Mouse (Mus musculus): ENCODE results near the gene L3mbtl2. TPM values are rescaled to one million over a fixed set of nuclear protein-coding genes. Genes with fewer than 3 reads are reported as not detected.

Gene L3mbtl2
- polyA plus RNA-seq, 1 experiment, result 29.6 TPM

GRCm38 (mm10) chr15:81702306-81703093 lies 38.8 kb downstream of the L3mbtl2 start:
- Histone ChIP-seq H3K4me1 (ENCODE audit: control insufficient read depth, insufficient read depth, low read length) (no peaks in the 10 kb centered on the region), H3K27ac (ENCODE audit: insufficient read depth, low read length) (no peak overlapping the region), H3K4me3 (ENCODE audit: insufficient read depth, low read length) (no peak overlapping the region)
- TF ChIP-seq POLR2A (IDR thresholded peaks at IDR 0.05; ENCODE audit: extremely low read depth, insufficient read depth, low read length), result no peak
- TF ChIP-seq CTCF (IDR thresholded peaks at IDR 0.05; ENCODE audit: extremely low read depth, insufficient read depth, low read length), result no peak

DNA sequence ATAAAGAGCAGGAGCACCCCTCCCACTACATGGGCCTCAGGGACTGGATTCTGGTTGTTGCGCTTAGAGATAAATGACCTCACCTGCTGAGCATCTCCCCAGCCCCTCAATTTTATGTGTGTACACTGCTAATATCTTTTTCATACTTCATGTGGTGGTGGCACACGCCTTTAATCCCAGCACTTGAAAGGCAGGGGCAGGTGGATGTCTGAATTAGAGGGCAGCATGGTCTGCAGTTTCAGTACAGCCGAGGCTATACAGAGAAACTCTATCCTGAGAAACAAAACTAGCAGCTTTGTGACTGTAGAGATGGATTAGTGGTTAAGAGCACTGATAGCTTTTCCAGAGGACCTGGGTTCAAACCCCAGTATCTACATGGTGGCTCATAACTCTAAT lies 39.4 kb downstream of the L3mbtl2 start:
- TF ChIP-seq CTCF (IDR thresholded peaks at IDR 0.05; ENCODE audit: extremely low read depth, insufficient read depth, low read length) (no peak), POLR2A (IDR thresholded peaks at IDR 0.05; ENCODE audit: extremely low read depth, insufficient read depth, low read length) (no peak)
- Histone ChIP-seq H3K4me3 (ENCODE audit: insufficient read depth, low read length) (no peak overlapping the region), H3K4me1 (ENCODE audit: control insufficient read depth, insufficient read depth, low read length) (no peaks in the 10 kb centered on the region), H3K27ac (ENCODE audit: insufficient read depth, low read length) (no peak overlapping the region)

GRCm38 (mm10) chr15:81708991-81709390 lies 45.3 kb downstream of the L3mbtl2 start:
- no peak overlapping the region for H3K27ac ChIP-seq (ENCODE audit: insufficient read depth, low read length)
- no peak overlapping the region for H3K4me3 ChIP-seq (ENCODE audit: insufficient read depth, low read length)
- H3K4me1 ChIP-seq (ENCODE audit: control insufficient read depth, insufficient read depth, low read length), result no peaks in the 10 kb centered on the region; the same call in 1 of the 2 replicates
- no peak for TF ChIP-seq POLR2A (IDR thresholded peaks at IDR 0.05; ENCODE audit: extremely low read depth, insufficient read depth, low read length)
- no peak for TF ChIP-seq CTCF (IDR thresholded peaks at IDR 0.05; ENCODE audit: extremely low read depth, insufficient read depth, low read length)

DNA sequence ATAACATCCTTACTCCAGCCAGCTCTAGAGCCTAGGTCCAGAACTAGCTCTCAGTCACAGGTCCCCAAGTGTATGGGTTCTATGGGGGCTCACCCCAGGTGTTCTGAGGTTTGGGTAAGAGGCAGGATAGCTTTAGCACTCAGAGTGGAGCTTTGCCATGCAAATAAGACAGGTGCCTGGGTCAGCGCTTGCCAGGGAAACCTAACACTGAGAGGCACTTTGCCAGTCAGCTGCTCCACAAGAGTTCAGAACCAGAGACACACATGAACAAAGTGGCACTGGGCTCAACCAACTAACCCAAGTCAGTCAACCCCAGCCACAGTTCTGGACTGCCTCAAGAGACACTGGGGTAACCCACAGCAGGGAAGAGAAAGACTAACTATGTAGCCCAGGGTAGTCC lies 46.0 kb downstream of the L3mbtl2 start:
- H3K4me1 ChIP-seq (ENCODE audit: control insufficient read depth, insufficient read depth, low read length), result peaks cover 1% of the 10 kb centered on the region; the same call in 1 of the 2 replicates
- TF ChIP-seq CTCF (IDR thresholded peaks at IDR 0.05; ENCODE audit: extremely low read depth, insufficient read depth, low read length) (no peak), POLR2A (IDR thresholded peaks at IDR 0.05; ENCODE audit: extremely low read depth, insufficient read depth, low read length) (no peak)
- no peak overlapping the region for H3K4me3 ChIP-seq (ENCODE audit: insufficient read depth, low read length)
- H3K27ac ChIP-seq (ENCODE audit: insufficient read depth, low read length), result no peak overlapping the region

GRCm38 (mm10) chr15:81710801-81711200 lies 47.1 kb downstream of the L3mbtl2 start:
- Histone ChIP-seq H3K4me3 (ENCODE audit: insufficient read depth, low read length) (no peak overlapping the region), H3K27ac (ENCODE audit: insufficient read depth, low read length) (no peak overlapping the region), H3K4me1 (ENCODE audit: control insufficient read depth, insufficient read depth, low read length) (peaks cover 4% of the 10 kb centered on the region)
- TF ChIP-seq POLR2A (IDR thresholded peaks at IDR 0.05; ENCODE audit: extremely low read depth, insufficient read depth, low read length) (no peak), CTCF (IDR thresholded peaks at IDR 0.05; ENCODE audit: extremely low read depth, insufficient read depth, low read length) (no peak)

GRCm38 (mm10) chr15:81713742-81714141 lies 50.1 kb downstream of the L3mbtl2 start:
- TF ChIP-seq POLR2A (IDR thresholded peaks at IDR 0.05; ENCODE audit: extremely low read depth, insufficient read depth, low read length), result 0 out of 2 replicates have a peak, but pooled peaks have one; percentile 22
- no peak for TF ChIP-seq CTCF (IDR thresholded peaks at IDR 0.05; ENCODE audit: extremely low read depth, insufficient read depth, low read length)
- H3K4me3 ChIP-seq (ENCODE audit: insufficient read depth, low read length), result no peak overlapping the region
- H3K4me1 ChIP-seq (ENCODE audit: control insufficient read depth, insufficient read depth, low read length), result peaks cover 5% of the 10 kb centered on the region
- H3K27ac ChIP-seq (ENCODE audit: insufficient read depth, low read length), result 0 out of 2 replicates have a peak overlapping the region, but pooled peaks have one; percentile 28

DNA sequence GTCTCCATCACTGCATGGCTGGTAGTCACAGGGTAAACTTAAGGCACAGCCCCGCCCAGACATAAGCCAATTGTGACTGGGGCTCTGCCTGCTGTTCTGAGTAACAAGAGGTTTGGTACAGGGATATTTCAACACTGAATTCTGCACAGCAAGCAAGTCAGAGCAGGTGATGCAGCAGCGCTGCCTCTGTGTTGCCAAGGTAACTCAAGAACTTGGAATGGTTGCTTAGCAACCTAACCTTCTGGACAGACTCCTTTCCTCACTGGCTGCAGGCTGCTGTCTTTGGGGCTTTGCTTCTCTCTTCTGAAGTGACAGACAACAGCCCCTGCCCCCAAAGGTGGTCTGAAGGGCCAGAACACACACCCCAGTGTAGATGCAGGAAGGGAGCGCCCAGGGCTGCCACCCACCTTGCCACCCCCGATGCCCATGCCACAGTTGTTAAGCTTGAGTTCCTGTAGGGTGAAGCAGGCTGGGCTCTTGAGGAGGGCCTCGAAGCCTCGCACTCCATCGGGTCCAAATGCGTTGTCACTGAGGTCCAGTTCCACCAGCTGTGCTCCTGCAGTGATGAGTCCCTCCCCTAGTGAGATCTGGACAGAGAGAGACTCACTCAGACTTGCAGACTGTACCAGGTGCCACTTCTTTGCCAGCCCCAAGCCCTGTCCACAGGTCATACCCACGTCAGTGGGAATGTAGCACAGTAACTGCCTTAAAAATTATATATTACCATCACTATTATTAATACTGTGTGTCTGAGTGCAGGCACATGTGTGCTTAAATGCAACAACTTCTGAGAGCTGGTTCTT lies 54.8 kb downstream of the L3mbtl2 start:
- Histone ChIP-seq H3K4me3 (ENCODE audit: insufficient read depth, low read length) (no peak overlapping the region), H3K4me1 (ENCODE audit: control insufficient read depth, insufficient read depth, low read length) (peaks cover 6% of the 10 kb centered on the region), H3K27ac (ENCODE audit: insufficient read depth, low read length) (peak overlapping the region; percentile 39)
- peak; percentile 74 for TF ChIP-seq POLR2A (IDR thresholded peaks at IDR 0.05; ENCODE audit: extremely low read depth, insufficient read depth, low read length)
- TF ChIP-seq CTCF (IDR thresholded peaks at IDR 0.05; ENCODE audit: extremely low read depth, insufficient read depth, low read length), result no peak

DNA sequence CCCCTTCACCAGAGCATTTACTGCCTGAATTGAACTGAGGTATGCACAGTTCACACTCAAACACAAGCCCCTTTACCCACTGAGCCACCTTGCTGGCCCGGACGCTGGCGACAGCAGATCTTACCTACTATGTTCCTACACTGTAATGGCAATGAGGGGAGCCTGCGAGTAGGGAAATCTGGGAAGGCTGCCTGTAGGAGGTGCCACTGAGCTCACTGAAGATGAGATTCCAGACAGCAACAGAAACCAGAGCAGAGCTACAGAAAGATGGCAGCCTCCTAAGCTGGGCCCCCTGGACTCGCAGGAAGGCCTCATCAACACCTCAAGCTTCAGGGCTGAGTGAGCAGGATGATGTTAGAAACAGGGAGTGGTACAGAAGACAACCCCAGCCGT lies 55.4 kb downstream of the L3mbtl2 start:
- Histone ChIP-seq H3K4me3 (ENCODE audit: insufficient read depth, low read length) (no peak overlapping the region), H3K4me1 (ENCODE audit: control insufficient read depth, insufficient read depth, low read length) (peaks cover 5% of the 10 kb centered on the region), H3K27ac (ENCODE audit: insufficient read depth, low read length) (peak overlapping the region; percentile 39)
- TF ChIP-seq POLR2A (IDR thresholded peaks at IDR 0.05; ENCODE audit: extremely low read depth, insufficient read depth, low read length) (no peak), CTCF (IDR thresholded peaks at IDR 0.05; ENCODE audit: extremely low read depth, insufficient read depth, low read length) (no peak)

GRCm38 (mm10) chr15:81722361-81722760 lies 58.7 kb downstream of the L3mbtl2 start:
- TF ChIP-seq POLR2A (IDR thresholded peaks at IDR 0.05; ENCODE audit: extremely low read depth, insufficient read depth, low read length), result no peak
- no peak for TF ChIP-seq CTCF (IDR thresholded peaks at IDR 0.05; ENCODE audit: extremely low read depth, insufficient read depth, low read length)
- Histone ChIP-seq H3K4me1 (ENCODE audit: control insufficient read depth, insufficient read depth, low read length) (peaks cover 2% of the 10 kb centered on the region), H3K27ac (ENCODE audit: insufficient read depth, low read length) (no peak overlapping the region), H3K4me3 (ENCODE audit: insufficient read depth, low read length) (no peak overlapping the region)
